Mouse (Mus musculus): ENCODE measurements around the gene Iba57.

DNA sequence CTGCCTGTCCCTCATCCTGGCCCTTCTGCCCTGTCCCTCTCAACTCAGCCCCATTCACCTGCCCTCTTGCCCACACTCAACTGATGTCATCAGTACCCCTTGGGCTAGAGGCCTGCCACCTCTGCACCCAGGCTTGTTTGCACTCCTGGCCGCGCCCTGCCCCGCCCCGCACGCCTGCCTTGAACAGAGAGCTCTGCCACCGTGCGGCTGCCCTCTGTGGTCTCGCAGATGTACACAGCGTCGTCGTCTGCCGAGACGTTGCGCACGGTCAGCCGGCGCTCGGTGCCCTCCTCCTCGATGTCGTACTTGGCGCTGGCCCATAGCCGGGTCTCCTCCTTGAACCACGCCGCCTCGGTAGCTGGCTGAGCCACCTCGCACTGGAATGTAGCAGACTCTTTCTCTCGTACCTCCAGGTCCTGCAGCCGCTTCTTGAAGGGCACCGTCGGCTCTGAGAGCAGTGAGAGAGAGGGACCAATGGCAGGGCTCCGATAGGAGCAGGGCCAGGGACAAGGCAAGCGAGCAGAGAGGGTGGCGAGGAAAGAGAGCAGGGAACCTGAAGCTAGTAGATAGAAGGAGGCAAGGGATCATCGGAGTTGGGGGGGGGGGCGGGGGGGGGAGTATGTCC is 29.1 kb downstream of the Iba57 start:
- TF ChIP-seq CTCF (IDR thresholded peaks at IDR 0.05; ENCODE audit: low read depth, low read length) (no peak), EP300 (IDR thresholded peaks at IDR 0.05; ENCODE audit: insufficient read depth, low read depth, low read length) (no peak)
